Mouse (Mus musculus) intestine, embryonic 14.5 days (tissue): ENCODE measurements around the gene Pdlim5. TPM values are rescaled to one million over a fixed set of nuclear protein-coding genes. Genes with fewer than 3 reads are reported as not detected.
"Not testable (repeated sequence)": the region's sequence is repeated elsewhere in the genome, so short reads cannot be mapped to it uniquely, and the experiment has no call there.

Source experiments
- ATAC-seq: fragments of 200-750 bp; cut with Nextera tagmentation; replicated peaks from 2 replicates; pipeline ENCODE4 v1.8.0; 2017; ENCODE audit warnings: low read depth, moderate number of reproducible peaks, moderate TSS enrichment, moderate library complexity; ENCODE audit not compliant: low FRiP score, low TSS enrichment
- DNase-seq: peaks from one replicate; pipeline ENCODE4 v3.0.0-alpha.2; 2018; ENCODE audit warnings: low spot score
- H3K27ac ChIP-seq: fragments of 300-500 bp; sonication (generic); 2 replicates; pipeline ENCODE4 v1.5.1; 2014; ENCODE audit warnings: low read depth, mild to moderate bottlenecking, control low read depth
- H3K27me3 ChIP-seq: fragments of 300-500 bp; sonication (generic); replicated peaks from 2 replicates; pipeline ENCODE4 v1.6.1; 2014; ENCODE audit warnings: low read length, control low read depth; ENCODE audit not compliant: control insufficient read depth, insufficient read depth
- H3K36me3 ChIP-seq: fragments of 300-500 bp; sonication (generic); 2 replicates; pipeline ENCODE4 v1.6.1; 2014; ENCODE audit warnings: low read length, control low read depth; ENCODE audit not compliant: control insufficient read depth, insufficient read depth
- H3K4me1 ChIP-seq: fragments of 300-500 bp; sonication (generic); replicated peaks from 2 replicates; pipeline ENCODE4 v1.6.1; 2014; ENCODE audit warnings: low read length, control low read depth, mixed read lengths; ENCODE audit not compliant: control insufficient read depth, insufficient read depth
- H3K4me2 ChIP-seq: fragments of 300-500 bp; sonication (generic); 2 replicates; pipeline ENCODE4 v1.6.1; 2014; ENCODE audit warnings: low read length
- H3K4me3 ChIP-seq: fragments of 300-500 bp; sonication (generic); 2 replicates; pipeline ENCODE4 v1.5.1; 2014; ENCODE audit warnings: low read depth, low read length, control low read depth, mixed read lengths
- H3K9ac ChIP-seq: fragments of 300-500 bp; sonication (generic); 2 replicates; pipeline ENCODE4 v1.6.1; 2014; ENCODE audit warnings: mild to moderate bottlenecking, low read length
- H3K9me3 ChIP-seq: fragments of 300-500 bp; sonication (generic); 2 replicates; pipeline ENCODE4 v1.6.1; 2016; ENCODE audit warnings: low read length, control low read depth; ENCODE audit not compliant: control insufficient read depth
- WGBS: fragments of 180-500 bp; shearing (Covaris S2); extraction: QIAGEN DNeasy Blood & Tissue Kit; methylation state at CpG from one replicate; pipeline ENCODE4 v1.1.7; 2014; 5-methylcytosine and 5-hydroxymethylcytosine counted together
- polyA plus RNA-seq: library from polyadenylated mRNA; unstranded; fragments of >200 nt; fragmentation: Nextera tagmentation; extraction: Ambion mirVana; gene quantifications from 2 replicates; pipeline ENCODE4 v1.2.1, GENCODE M21; 2014

The Pdlim5 gene
- 30.5 and 33.2 TPM in 2 replicates for polyA plus RNA-seq

- peaks cover 6% of the 10 kb centered on the region for H3K4me1 ChIP-seq
- peak within 1 kb of the TSS; percentile 83 for H3K27ac ChIP-seq
- no peaks in the 10 kb centered on the region for H3K36me3 ChIP-seq
- peak within 1 kb of the TSS; percentile 67 for H3K9ac ChIP-seq
- ATAC-seq (peak; percentile 97), DNase-seq (peak; percentile 98)
- WGBS: under 1% methylated on average over 39 of the region's 46 CpGs
- no peaks in the 10 kb centered on the region for H3K27me3 ChIP-seq
- peak within 1 kb of the TSS; percentile 83 for H3K4me2 ChIP-seq
- H3K4me3 ChIP-seq: peak within 1 kb of the TSS; percentile 65
- H3K9me3 ChIP-seq: no peaks in the 10 kb centered on the region
Measured at GRCm38 (mm10) chr3:142395520-142396193, at the start of gene Pdlim5. Gene Pdlim5 (minus strand): TSS chr3:142395696.

GRCm38 (mm10) chr3:142443710-142444043 is 48.2 kb upstream of the Pdlim5 start:
- DNase-seq: no peak
- Histone ChIP-seq H3K4me2 (no peak overlapping the region), H3K9ac (no peak overlapping the region), H3K27me3 (no peaks in the 10 kb centered on the region), H3K27ac (no peak overlapping the region), H3K36me3 (no peaks in the 10 kb centered on the region), H3K4me1 (peaks cover 19% of the 10 kb centered on the region), H3K4me3 (no peak overlapping the region), H3K9me3 (no peaks in the 10 kb centered on the region)
- WGBS: 46% methylated on average over 4 of the region's 4 CpGs
- no peak for ATAC-seq

GRCm38 (mm10) chr3:142443006-142443709 is 47.7 kb upstream of the Pdlim5 start:
- H3K4me1 ChIP-seq: peaks cover 22% of the 10 kb centered on the region
- H3K27me3 ChIP-seq: no peaks in the 10 kb centered on the region
- H3K27ac ChIP-seq: no peak overlapping the region
- DNase-seq (peak; percentile 85), ATAC-seq (0 out of 2 replicates have a peak, but pooled peaks have one; percentile 60)
- H3K9ac ChIP-seq: no peak overlapping the region
- H3K4me3 ChIP-seq: no peak overlapping the region
- no peaks in the 10 kb centered on the region for H3K9me3 ChIP-seq
- no peaks in the 10 kb centered on the region for H3K36me3 ChIP-seq
- H3K4me2 ChIP-seq: 0 out of 2 replicates have a peak overlapping the region, but pooled peaks have one; percentile 3
- 8% methylated on average over 12 of the region's 12 CpGs for WGBS

- ATAC-seq: no peak
- H3K9me3 ChIP-seq: no peaks in the 10 kb centered on the region
- 74% methylated on average over 7 of the region's 7 CpGs for WGBS
Measured at GRCm38 (mm10) chr3:142442161-142442560, 46.7 kb upstream of the Pdlim5 start.

GRCm38 (mm10) chr3:142441142-142441541 is 45.6 kb upstream of the Pdlim5 start:
- ATAC-seq: no peak

More at GRCm38 (mm10) chr3:142442161-142442560, 46.7 kb upstream of the Pdlim5 start:
- Histone ChIP-seq H3K4me2 (no peak overlapping the region), H3K4me1 (peaks cover 20% of the 10 kb centered on the region), H3K9ac (no peak overlapping the region), H3K27me3 (no peaks in the 10 kb centered on the region), H3K27ac (no peak overlapping the region), H3K4me3 (no peak overlapping the region), H3K36me3 (no peaks in the 10 kb centered on the region)
- no peak for DNase-seq

GRCm38 (mm10) chr3:142440191-142440590 is 44.7 kb upstream of the Pdlim5 start:
- Histone ChIP-seq H3K27ac (no peak overlapping the region), H3K4me2 (no peak overlapping the region), H3K27me3 (no peaks in the 10 kb centered on the region), H3K4me1 (peaks cover 19% of the 10 kb centered on the region), H3K36me3 (no peaks in the 10 kb centered on the region), H3K4me3 (no peak overlapping the region), H3K9ac (no peak overlapping the region), H3K9me3 (no peaks in the 10 kb centered on the region)
- DNase-seq (no peak), ATAC-seq (no peak)
- 44% methylated on average over 4 of the region's 4 CpGs for WGBS

More at GRCm38 (mm10) chr3:142441142-142441541, 45.6 kb upstream of the Pdlim5 start:
- H3K9ac ChIP-seq: no peak overlapping the region
- no peak overlapping the region for H3K4me2 ChIP-seq
- no peaks in the 10 kb centered on the region for H3K27me3 ChIP-seq
- DNase-seq: no peak
- no peak overlapping the region for H3K27ac ChIP-seq
- no peaks in the 10 kb centered on the region for H3K36me3 ChIP-seq
- 42% methylated on average over 5 of the region's 5 CpGs for WGBS
- H3K4me3 ChIP-seq: no peak overlapping the region
- no peaks in the 10 kb centered on the region for H3K9me3 ChIP-seq
- H3K4me1 ChIP-seq: peaks cover 19% of the 10 kb centered on the region

- Histone ChIP-seq H3K9ac (no peak overlapping the region), H3K27me3 (no peaks in the 10 kb centered on the region), H3K4me2 (no peak overlapping the region), H3K27ac (no peak overlapping the region), H3K4me3 (no peak overlapping the region), H3K4me1 (peaks cover 19% of the 10 kb centered on the region), H3K9me3 (no peaks in the 10 kb centered on the region), H3K36me3 (no peaks in the 10 kb centered on the region)
- WGBS: 30% methylated on average over 7 of the region's 7 CpGs
- ATAC-seq: no peak
- DNase-seq: no peak
Measured at GRCm38 (mm10) chr3:142439591-142440093, 44.1 kb upstream of the Pdlim5 start.

GRCm38 (mm10) chr3:142438630-142439029 is 43.1 kb upstream of the Pdlim5 start:
- not testable (repeated sequence) for H3K4me2 ChIP-seq, DNase-seq, H3K27ac ChIP-seq, H3K9ac ChIP-seq, H3K4me3 ChIP-seq, ATAC-seq, H3K36me3 ChIP-seq, H3K9me3 ChIP-seq, H3K27me3 ChIP-seq
- 93% methylated on average over 8 of the region's 8 CpGs for WGBS
- H3K4me1 ChIP-seq: peaks cover 19% of the 10 kb centered on the region
